ENCODE assay signal across 18 mouse cellular contexts in genomic region chr3:108067370-108067934, GRCm38 (mm10). TPM values are rescaled to one million over a fixed set of nuclear protein-coding genes. Genes with fewer than 3 reads are reported as not detected.
DNase-seq lines count a peak whose midpoint lies in the region; ATAC-seq and TF ChIP-seq lines count a peak whose summit lies in the region.
"Had no signal": no experiment of that assay in that cellular context is flagged by ENCODE, and none has a peak within 500 bp of the region (broad histone marks: within the 10 kb centered on the region; RNA-seq: fewer than 3 reads in every experiment).

No protein-coding gene starts in this region.

- H3K4me1 ChIP-seq in heart, embryonic 12.5 days (replicated peaks), result peaks cover 18% of the 10 kb centered on the region
- H3K4me1 ChIP-seq in stomach, embryonic 16.5 days (ENCODE audit: control insufficient read depth, insufficient read depth, low read length), result peaks cover 7% of the 10 kb centered on the region
- no peaks in the 10 kb centered on the region for H3K4me1 ChIP-seq in cerebellum, adult 2 months (ENCODE audit: control insufficient read depth, insufficient read depth, low read length)
- H3K4me1 ChIP-seq: forebrain, embryonic 12.5 days; hindbrain, embryonic 15.5 days; limb, embryonic 13.5 days; midbrain, embryonic 12.5 days; neural tube, embryonic 13.5 days had no signal

- peak; percentile 64 for DNase-seq in heart, adult 11 months
- peak; percentile 90 for DNase-seq in kidney, adult 9 months
- DNase-seq in kidney, postnatal 36 days, result peak; percentile 59 to 83
- no peak for DNase-seq in cerebellum, postnatal 4 days (ENCODE audit: low spot score in 2 of 2)
- DNase-seq in thymus, postnatal 14 days, result no peak
- no peak for DNase-seq in cerebellum, adult 2 months
- DNase-seq: cerebellum, adult 8-10 months; thymus, postnatal 4 days had no signal

- H3K9ac ChIP-seq in heart, embryonic 12.5 days, result no peak overlapping the region
- no peak overlapping the region for H3K9ac ChIP-seq in stomach, embryonic 16.5 days (ENCODE audit: low read length)
- H3K9ac ChIP-seq: forebrain, embryonic 12.5 days; heart, embryonic 13.5 days; hindbrain, embryonic 15.5 days; limb, embryonic 13.5 days; midbrain, embryonic 12.5 days; neural tube, embryonic 13.5 days had no signal

- 65% methylated on average over 6 of the region's 6 CpGs for WGBS in heart, embryonic 12.5 days
- 59% methylated on average over 6 of the region's 6 CpGs for WGBS in stomach, embryonic 16.5 days
- WGBS in cerebellum, adult 2 months, result 33% methylated on average over 6 of the region's 6 CpGs

- no peak overlapping the region for H3K4me2 ChIP-seq in heart, embryonic 12.5 days
- H3K4me2 ChIP-seq in stomach, embryonic 16.5 days (ENCODE audit: low read depth, low read length), result no peak overlapping the region
- H3K4me2 ChIP-seq: forebrain, embryonic 12.5 days; heart, embryonic 13.5 days; hindbrain, embryonic 15.5 days; limb, embryonic 13.5 days; midbrain, embryonic 12.5 days; neural tube, embryonic 13.5 days had no signal

- H3K9me3 ChIP-seq in heart, embryonic 12.5 days (replicated peaks), result no peaks in the 10 kb centered on the region
- no peaks in the 10 kb centered on the region for H3K9me3 ChIP-seq in stomach, embryonic 16.5 days (replicated peaks; ENCODE audit: control insufficient read depth, low read length)
- H3K9me3 ChIP-seq: embryonic facial prominence, embryonic 10.5 days; forebrain, embryonic 12.5 days; heart, embryonic 13.5 days; hindbrain, embryonic 15.5 days; limb, embryonic 13.5 days; midbrain, embryonic 12.5 days; neural tube, embryonic 13.5 days had no signal

- no peak for ATAC-seq in heart, embryonic 12.5 days (ENCODE audit: insufficient number of reproducible peaks, low FRiP score)
- ATAC-seq in stomach, embryonic 16.5 days (ENCODE audit: insufficient read depth, low FRiP score), result peak; percentile 23; the same call in 1 of the 2 replicates

- no peak for TF ChIP-seq CTCF in cerebellum, adult 2 months (IDR thresholded peaks at IDR 0.05; ENCODE audit: borderline replicate concordance, insufficient read depth, low read depth, low read length)

- no peak overlapping the region for H3K27ac ChIP-seq in heart, embryonic 12.5 days (ENCODE audit: poor library complexity, severe bottlenecking)
- no peak overlapping the region for H3K27ac ChIP-seq in stomach, embryonic 16.5 days (ENCODE audit: low read length)
- H3K27ac ChIP-seq in cerebellum, adult 2 months (ENCODE audit: insufficient read depth, low read length), result no peak overlapping the region
- H3K27ac ChIP-seq: embryonic facial prominence, embryonic 10.5 days; forebrain, embryonic 12.5 days; heart, embryonic 13.5 days; hindbrain, embryonic 15.5 days; limb, embryonic 13.5 days; macrophage; midbrain, embryonic 12.5 days; neural tube, embryonic 13.5 days had no signal

- H3K27me3 ChIP-seq in heart, embryonic 12.5 days (replicated peaks), result no peaks in the 10 kb centered on the region
- no peaks in the 10 kb centered on the region for H3K27me3 ChIP-seq in stomach, embryonic 16.5 days (ENCODE audit: control insufficient read depth, insufficient read depth, low read length)
- H3K27me3 ChIP-seq in cerebellum, adult 2 months (ENCODE audit: control insufficient read depth, insufficient read depth, low read length), result no peaks in the 10 kb centered on the region
- H3K27me3 ChIP-seq: forebrain, embryonic 12.5 days; heart, embryonic 13.5 days; hindbrain, embryonic 15.5 days; limb, embryonic 13.5 days; midbrain, embryonic 12.5 days; neural tube, embryonic 13.5 days had no signal

- peaks cover 8% of the 10 kb centered on the region for H3K36me3 ChIP-seq in heart, embryonic 12.5 days
- H3K36me3 ChIP-seq in stomach, embryonic 16.5 days (ENCODE audit: control insufficient read depth, insufficient read depth, low read length), result no peaks in the 10 kb centered on the region
- H3K36me3 ChIP-seq: forebrain, embryonic 12.5 days; midbrain, embryonic 12.5 days had no signal

- TF ChIP-seq POLR2A in cerebellum, adult 2 months (IDR thresholded peaks at IDR 0.05; ENCODE audit: borderline replicate concordance, insufficient read depth, low read length), result no peak

- H3K4me3 ChIP-seq in heart, embryonic 12.5 days, result no peak overlapping the region
- H3K4me3 ChIP-seq in stomach, embryonic 16.5 days (replicated peaks; ENCODE audit: low read length), result no peak overlapping the region
- no peak overlapping the region for H3K4me3 ChIP-seq in cerebellum, adult 2 months (replicated peaks; ENCODE audit: insufficient read depth, low read depth, low read length)
- H3K4me3 ChIP-seq: embryonic facial prominence, embryonic 10.5 days; forebrain, embryonic 12.5 days; heart, embryonic 13.5 days; hindbrain, embryonic 15.5 days; limb, embryonic 13.5 days; midbrain, embryonic 12.5 days; neural tube, embryonic 13.5 days had no signal

RNA-seq across cellular contexts. Expression of gene Ampd2, which starts 19.0 kb away (rescaled TPM):
- 40.0 and 41.6 TPM in 2 replicates for polyA plus RNA-seq in heart, embryonic 12.5 days (2016; fragmentation: Nextera tagmentation; extraction: Ambion mirVana)
- polyA plus RNA-seq in stomach, embryonic 16.5 days (2015; fragmentation: Nextera tagmentation; extraction: Ambion mirVana), result 49.8 and 51.9 TPM in 2 replicates
- 135 and 140 TPM in 2 replicates for polyA plus RNA-seq in cerebellum, adult 2 months (2012; rRNA removed)

RNA-seq across cellular contexts. Expression of gene Gstm4, which starts 22.8 kb away (rescaled TPM):
- 13.4 and 13.8 TPM in 2 replicates for polyA plus RNA-seq in heart, embryonic 12.5 days (2016; fragmentation: Nextera tagmentation; extraction: Ambion mirVana)
- 26.5 and 29.6 TPM in 2 replicates for polyA plus RNA-seq in stomach, embryonic 16.5 days (2015; fragmentation: Nextera tagmentation; extraction: Ambion mirVana)
- polyA plus RNA-seq in cerebellum, adult 2 months (2012; rRNA removed), result 11.3 and 11.8 TPM in 2 replicates

RNA-seq across cellular contexts. Expression of gene Gnat2, which starts 25.1 kb away (rescaled TPM):
- polyA plus RNA-seq in heart, embryonic 12.5 days (2016; fragmentation: Nextera tagmentation; extraction: Ambion mirVana), result 0.54 and 0.98 TPM in 2 replicates
- 1.3 TPM in 2 replicates for polyA plus RNA-seq in stomach, embryonic 16.5 days (2015; fragmentation: Nextera tagmentation; extraction: Ambion mirVana)
- polyA plus RNA-seq in cerebellum, adult 2 months (2012; rRNA removed), result 0.11 and 0.47 TPM in 2 replicates
- polyA plus RNA-seq: macrophage had no signal

RNA-seq across cellular contexts. Expression of gene Gstm1, which starts 49.7 kb away (rescaled TPM):
- 28.2 and 35.6 TPM in 2 replicates for polyA plus RNA-seq in heart, embryonic 12.5 days (2016; fragmentation: Nextera tagmentation; extraction: Ambion mirVana)
- polyA plus RNA-seq in stomach, embryonic 16.5 days (2015; fragmentation: Nextera tagmentation; extraction: Ambion mirVana), result 513 and 679 TPM in 2 replicates
- 323 and 346 TPM in 2 replicates for polyA plus RNA-seq in cerebellum, adult 2 months (2012; rRNA removed)

Comparison
In these comparisons a context has a peak if more than half of its experiments do, and no peak if none do; other contexts are left out.
1. DNase-seq: peak in heart, adult 11 months (single experiment), kidney, adult 9 months (single experiment) and kidney, postnatal 36 days (2 of 2); none in cerebellum, postnatal 4 days (0 of 2), thymus, postnatal 14 days (single experiment) and cerebellum, adult 2 months (0 of 2).